Mouse (Mus musculus) myocyte (in vitro differentiated cells): ENCODE results near the gene Tnks2. TPM values are rescaled to one million over a fixed set of nuclear protein-coding genes. Genes with fewer than 3 reads are reported as not detected.
"Not testable (repeated sequence)": the region's sequence is repeated elsewhere in the genome, so short reads cannot be mapped to it uniquely, and the experiment has no call there.

ENCODE experiments used
- H3K27me3 ChIP-seq: one replicate; pipeline ENCODE4 v1.6.1; 2011; ENCODE audit not compliant: control insufficient read depth, insufficient read depth, insufficient read length
- H3K36me3 ChIP-seq: one replicate; pipeline ENCODE4 v1.6.1; 2011; ENCODE audit not compliant: control insufficient read depth, insufficient read depth
- H3K4me2 ChIP-seq: one replicate; pipeline ENCODE4 v1.6.1; 2011; ENCODE audit warnings: low read depth, control low read depth
- H3K4me3 ChIP-seq: one replicate; pipeline ENCODE4 v1.5.1; 2011; ENCODE audit warnings: mild to moderate bottlenecking, control low read depth, moderate library complexity
- H3K79me2 ChIP-seq: one replicate; pipeline ENCODE4 v1.6.1; 2011; ENCODE audit not compliant: control insufficient read depth, insufficient read depth
- H3ac ChIP-seq: one replicate; pipeline ENCODE4 v1.6.1; 2011; ENCODE audit not compliant: control insufficient read depth, insufficient read length
- CEBPB ChIP-seq: IDR thresholded peaks from 2 replicates; pipeline ENCODE4 v1.6.1; 2011; ENCODE audit warnings: mild to moderate bottlenecking, moderate library complexity; ENCODE audit not compliant: poor library complexity, insufficient read depth, severe bottlenecking
- E2F4 ChIP-seq: IDR thresholded peaks from one replicate; pipeline ENCODE4 v1.6.1; 2011; ENCODE audit warnings: mild to moderate bottlenecking, control low read depth, moderate library complexity; ENCODE audit not compliant: insufficient read depth
- MAX ChIP-seq: IDR thresholded peaks from one replicate; pipeline ENCODE4 v1.6.1; 2011; ENCODE audit warnings: low read depth, mild to moderate bottlenecking, control low read depth
- MYOD1 ChIP-seq, 3 experiments: IDR thresholded peaks; one replicate each; pipeline ENCODE4 v1.6.1; 2011; ENCODE audit warnings: control low read depth in 2 of 3, low read depth in 2 of 3, mild to moderate bottlenecking in 2 of 3, moderate library complexity in 1 of 3; ENCODE audit not compliant: insufficient read length in 2 of 3, control insufficient read depth in 1 of 3
- MYOG ChIP-seq, 3 experiments: IDR thresholded peaks; one replicate each; pipeline ENCODE4 v1.6.1; 2011; ENCODE audit warnings: control low read depth in 2 of 3, low read depth in 2 of 3, mild to moderate bottlenecking in 2 of 3; ENCODE audit not compliant: insufficient read length in 2 of 3, control insufficient read depth in 1 of 3, insufficient read depth in 1 of 3
- POLR2A ChIP-seq: IDR thresholded peaks from one replicate; pipeline ENCODE4 v1.6.1; 2011; ENCODE audit warnings: low read depth, mild to moderate bottlenecking, control low read depth, moderate library complexity; ENCODE audit not compliant: insufficient read length
- POLR2AphosphoS2 ChIP-seq: IDR thresholded peaks from one replicate; pipeline ENCODE4 v1.6.1; 2011; ENCODE audit warnings: low read depth, control low read depth; ENCODE audit not compliant: insufficient read length
- REST ChIP-seq: IDR thresholded peaks from one replicate; pipeline ENCODE4 v1.6.1; 2011; ENCODE audit warnings: mild to moderate bottlenecking, control low read depth, moderate library complexity; ENCODE audit not compliant: insufficient read depth, insufficient read length
- SRF ChIP-seq: IDR thresholded peaks from one replicate; pipeline ENCODE4 v1.6.1; 2011; ENCODE audit warnings: low read depth; ENCODE audit not compliant: control insufficient read depth, insufficient read length
- TCF12 ChIP-seq: IDR thresholded peaks from one replicate; pipeline ENCODE4 v1.6.1; 2011; ENCODE audit warnings: mild to moderate bottlenecking, control low read depth; ENCODE audit not compliant: poor library complexity, insufficient read depth, severe bottlenecking
- TCF3 ChIP-seq: IDR thresholded peaks from one replicate; pipeline ENCODE4 v1.6.1; 2011; ENCODE audit warnings: low read depth, control low read depth; ENCODE audit not compliant: insufficient read length
- USF1 ChIP-seq: IDR thresholded peaks from one replicate; pipeline ENCODE4 v1.6.1; 2011; ENCODE audit warnings: low read depth, mild to moderate bottlenecking, control low read depth, moderate library complexity
- polyA plus RNA-seq: library from polyadenylated mRNA; unstranded; fragments of >200 nt; fragmentation: generic; extraction: Trizol; gene quantifications from one replicate; pipeline ENCODE4 v1.2.1, GENCODE M21; 2012; ENCODE audit warnings: missing spikeins

Tnks2 gene
- polyA plus RNA-seq, 1 experiment, result 22.3 TPM

- no peak for TF ChIP-seq USF1
- no peak for TF ChIP-seq TCF12
- TF ChIP-seq POLR2A, result no peak
- TF ChIP-seq REST, result no peak
- H3K79me2 ChIP-seq, result no peaks in the 10 kb centered on the region
- H3K4me2 ChIP-seq, result no peak overlapping the region
- H3K36me3 ChIP-seq, result peaks cover 76% of the 10 kb centered on the region
- no peak overlapping the region for H3K4me3 ChIP-seq
- no peak overlapping the region for H3ac ChIP-seq
- no peaks in the 10 kb centered on the region for H3K27me3 ChIP-seq
These were observed 23.8 kb downstream of the Tnks2 start for GRCm38 (mm10) chr19:36857851-36858250.

DNA sequence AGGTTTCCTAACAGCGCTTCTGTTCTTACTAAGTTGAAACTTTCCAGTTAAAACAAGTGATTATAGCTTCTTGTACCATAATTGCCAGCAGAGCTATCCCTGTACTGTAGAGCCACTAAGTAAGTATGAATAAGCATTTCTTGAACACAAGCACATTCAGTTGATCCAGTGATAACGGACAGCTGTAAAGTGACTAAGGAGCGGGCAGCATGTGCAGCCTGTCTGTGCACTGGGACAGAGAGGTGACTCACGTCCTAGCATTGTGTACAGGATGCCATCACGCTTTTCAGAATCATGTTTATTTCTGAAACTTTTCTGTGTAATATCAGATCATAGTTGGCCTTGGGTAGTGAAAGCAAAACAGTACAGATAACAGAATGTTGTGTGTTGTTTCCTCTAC lies 26.4 kb downstream of the Tnks2 start:
- Histone ChIP-seq H3K4me2 (no peak overlapping the region), H3K36me3 (peaks cover 74% of the 10 kb centered on the region), H3K27me3 (no peaks in the 10 kb centered on the region), H3K4me3 (no peak overlapping the region), H3ac (no peak overlapping the region), H3K79me2 (no peaks in the 10 kb centered on the region)
- TF ChIP-seq CEBPB (no peak), MYOD1 (IDR thresholded peaks at IDR 0.05; ENCODE audit: control insufficient read depth in 1 of 3, insufficient read length in 2 of 3, low read depth in 2 of 3) (peak in 1 of 3 experiments; percentile 48), MYOG (IDR thresholded peaks at IDR 0.05; ENCODE audit: control insufficient read depth in 1 of 3, insufficient read depth in 1 of 3, insufficient read length in 2 of 3, low read depth in 2 of 3) (peak in 1 of 3 experiments; percentile 44), MAX (no peak), REST (no peak)

DNA sequence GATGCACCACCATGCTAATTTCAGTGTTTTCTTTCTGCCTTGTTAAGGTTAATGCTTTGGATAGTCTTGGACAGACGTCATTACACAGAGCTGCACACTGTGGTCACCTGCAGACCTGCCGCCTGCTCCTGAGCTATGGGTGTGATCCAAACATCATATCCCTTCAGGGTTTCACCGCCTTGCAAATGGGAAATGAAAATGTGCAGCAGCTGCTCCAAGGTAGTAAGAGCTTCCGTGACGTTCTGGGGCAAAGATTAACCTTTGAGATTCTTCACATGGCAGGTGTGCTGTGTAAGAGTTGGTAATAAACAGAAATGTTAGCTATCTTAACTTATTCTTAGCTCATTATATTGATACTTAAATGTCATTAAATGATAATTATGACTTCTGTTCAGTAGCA lies 31.9 kb downstream of the Tnks2 start:
- no peak for TF ChIP-seq MYOD1 (IDR thresholded peaks at IDR 0.05; ENCODE audit: control insufficient read depth in 1 of 3, insufficient read length in 2 of 3, low read depth in 2 of 3)
- no peak for TF ChIP-seq CEBPB
- no peak for TF ChIP-seq USF1
- TF ChIP-seq TCF3, result no peak
- no peak for TF ChIP-seq REST
- TF ChIP-seq TCF12, result no peak
- no peak for TF ChIP-seq POLR2A
- Histone ChIP-seq H3ac (no peak overlapping the region), H3K79me2 (no peaks in the 10 kb centered on the region), H3K27me3 (no peaks in the 10 kb centered on the region), H3K36me3 (peaks cover 69% of the 10 kb centered on the region), H3K4me2 (no peak overlapping the region), H3K4me3 (no peak overlapping the region)

- TF ChIP-seq USF1 (no peak), MYOD1 (IDR thresholded peaks at IDR 0.05; ENCODE audit: control insufficient read depth in 1 of 3, insufficient read length in 2 of 3, low read depth in 2 of 3) (no peak), REST (no peak), POLR2A (no peak), SRF (no peak), POLR2AphosphoS2 (no peak), MYOG (IDR thresholded peaks at IDR 0.05; ENCODE audit: control insufficient read depth in 1 of 3, insufficient read depth in 1 of 3, insufficient read length in 2 of 3, low read depth in 2 of 3) (no peak), E2F4 (no peak), TCF12 (no peak), TCF3 (no peak), MAX (no peak), CEBPB (no peak)
- Histone ChIP-seq H3K36me3 (peaks cover 73% of the 10 kb centered on the region), H3K79me2 (no peaks in the 10 kb centered on the region), H3K4me2 (no peak overlapping the region), H3K4me3 (no peak overlapping the region), H3K27me3 (no peaks in the 10 kb centered on the region), H3ac (no peak overlapping the region)
These were observed 33.4 kb downstream of the Tnks2 start for GRCm38 (mm10) chr19:36867416-36867815.

GRCm38 (mm10) chr19:36868675-36869074 lies 34.6 kb downstream of the Tnks2 start:
- not testable (repeated sequence) for H3ac ChIP-seq, H3K79me2 ChIP-seq, H3K4me3 ChIP-seq, H3K4me2 ChIP-seq, H3K27me3 ChIP-seq
- peaks cover 80% of the 10 kb centered on the region for H3K36me3 ChIP-seq

DNA sequence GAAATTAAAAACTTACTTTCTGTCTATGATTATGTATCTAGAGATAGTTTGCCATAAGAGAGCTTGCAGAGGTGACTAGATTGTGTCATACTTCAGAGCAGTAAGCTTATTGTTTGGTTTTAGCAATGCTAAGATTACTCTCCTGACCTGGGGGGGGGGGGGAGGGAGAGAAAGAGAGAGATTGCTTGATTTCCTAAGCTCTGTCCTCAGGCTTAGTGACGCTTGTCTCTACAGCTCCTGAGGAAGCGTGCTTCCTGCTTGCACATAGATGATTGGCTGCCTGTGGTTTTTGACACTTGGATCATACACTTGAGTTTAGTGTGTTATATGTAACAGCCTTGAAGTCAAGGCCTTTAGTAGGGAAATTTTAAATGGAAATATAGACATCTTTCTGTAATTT lies 40.6 kb downstream of the Tnks2 start:
- no peaks in the 10 kb centered on the region for H3K27me3 ChIP-seq
- TF ChIP-seq MYOG (IDR thresholded peaks at IDR 0.05; ENCODE audit: control insufficient read depth in 1 of 3, insufficient read depth in 1 of 3, insufficient read length in 2 of 3, low read depth in 2 of 3), result no peak
- TF ChIP-seq MYOD1 (IDR thresholded peaks at IDR 0.05; ENCODE audit: control insufficient read depth in 1 of 3, insufficient read length in 2 of 3, low read depth in 2 of 3), result no peak
- no peak for TF ChIP-seq USF1
- no peak for TF ChIP-seq SRF
- no peak for TF ChIP-seq POLR2AphosphoS2
- no peak for TF ChIP-seq TCF12
- TF ChIP-seq CEBPB, result no peak
- H3ac ChIP-seq, result no peak overlapping the region
- no peaks in the 10 kb centered on the region for H3K79me2 ChIP-seq
- H3K36me3 ChIP-seq, result peaks cover 80% of the 10 kb centered on the region
- H3K4me2 ChIP-seq, result no peak overlapping the region
- H3K4me3 ChIP-seq, result no peak overlapping the region
